Mouse (Mus musculus) macrophage (primary cell): Measurements from ENCODE around the gene Mcf2l. TPM values are rescaled to one million over a fixed set of nuclear protein-coding genes. Genes with fewer than 3 reads are reported as not detected.

ENCODE experiments used
- H3K27ac ChIP-seq: fragments of 350-480 bp; formaldehyde crosslinking; 2 replicates; pipeline ENCODE4 v1.9.0; 2021
- H3K36me3 ChIP-seq: fragments of 350-480 bp; formaldehyde crosslinking; 2 replicates; pipeline ENCODE4 v1.9.0; 2021; ENCODE audit errors: inconsistent target
- H3K4me3 ChIP-seq: fragments of 350-480 bp; formaldehyde crosslinking; 2 replicates; pipeline ENCODE4 v1.9.0; 2021; ENCODE audit errors: inconsistent target
- H3K79me2 ChIP-seq: fragments of 350-480 bp; formaldehyde crosslinking; 2 replicates; pipeline ENCODE4 v1.9.0; 2021; ENCODE audit errors: inconsistent target
- WGBS: methylation state at CpG from one replicate; pipeline ENCODE4 v1.1.7; 2026; ENCODE audit warnings: inconsistent platforms; ENCODE audit not compliant: missing documents; 5-methylcytosine and 5-hydroxymethylcytosine counted together
- polyA plus RNA-seq: library from polyadenylated mRNA; stranded (reverse); fragments of 250-400 nt; gene quantifications from 3 replicates; pipeline ENCODE4 v1.2.4, GENCODE M21; 2018; ENCODE audit warnings: inconsistent platforms
- total RNA-seq, 78 experiments: library from RNA; depleted of rRNA; stranded (reverse); fragments of 250-400 nt; gene quantifications; 1 replicate in 9 of 78; 2 replicates in 24 of 78; 3 replicates in 43 of 78; 4 replicates in 2 of 78; pipeline ENCODE4 v1.2.4; 2018; ENCODE audit warnings: inconsistent platforms in 56 of 78

The Mcf2l gene
- 10 to 100 TPM in 2 of 26 experiments, 1 to 10 TPM in 24; 1.1 to 12.6 (median 5.2) TPM for total RNA-seq (2018; cell fraction: chromatin; rRNA removed)
- total RNA-seq (2018; cell fraction: cytosol; rRNA removed) = 1 to 10 TPM in 10 of 26 experiments, under 1 TPM in 16; 0.38 to 1.5 (median 0.88) TPM
- 1 to 10 TPM in 25 of 26 experiments, under 1 TPM in 1; 0.81 to 7.3 (median 3.3) TPM for total RNA-seq (2018; cell fraction: nucleus; rRNA removed)
- 1.3 to 1.9 TPM (median 1.6 TPM) in 3 replicates for polyA plus RNA-seq

- Histone ChIP-seq H3K4me3 (peak within 1 kb of the TSS; percentile 14; the same call in 1 of the 2 replicates), H3K36me3 (no peaks in the 10 kb centered on the region), H3K79me2 (no peaks in the 10 kb centered on the region), H3K27ac (no peak within 1 kb of the TSS)
- WGBS = 4% methylated on average over 30 of the region's 30 CpGs
These were observed at the start of gene Mcf2l for GRCm38 (mm10) chr8:12873357-12874046. Mcf2l (plus strand) TSS chr8:12873806.

GRCm38 (mm10) chr8:12824562-12824961 lies 49.0 kb upstream of the Mcf2l start:
- 89% methylated on average over 8 of the region's 10 CpGs for WGBS
- H3K36me3 ChIP-seq = peaks cover 11% of the 10 kb centered on the region; the same call in 1 of the 2 replicates
- no peak overlapping the region for H3K4me3 ChIP-seq
- H3K27ac ChIP-seq = no peak overlapping the region
- H3K79me2 ChIP-seq = no peaks in the 10 kb centered on the region

DNA sequence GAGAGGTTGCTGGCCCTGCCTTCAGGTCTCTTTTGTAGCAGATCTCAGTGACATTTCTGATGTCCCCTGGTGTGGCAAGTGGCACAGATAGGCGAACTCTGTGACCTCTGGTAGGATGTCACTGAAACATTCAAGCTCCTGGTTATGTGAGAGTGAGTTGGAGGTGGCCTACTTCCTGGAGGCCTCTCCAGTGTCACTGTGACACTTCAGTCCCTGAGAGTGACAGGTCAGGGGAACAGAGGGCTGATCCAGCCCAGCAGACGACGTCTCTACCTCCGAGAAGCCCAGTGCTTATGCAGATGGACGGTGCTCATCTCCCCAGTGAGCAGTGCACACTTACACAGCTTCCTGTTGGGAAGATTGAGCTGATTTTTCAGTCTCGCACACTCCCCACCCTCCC lies 48.4 kb upstream of the Mcf2l start:
- Histone ChIP-seq H3K4me3 (no peak overlapping the region), H3K79me2 (no peaks in the 10 kb centered on the region), H3K36me3 (peaks cover 11% of the 10 kb centered on the region; the same call in 1 of the 2 replicates), H3K27ac (no peak overlapping the region)
- WGBS = 49% methylated on average over 6 of the region's 6 CpGs

GRCm38 (mm10) chr8:12825686-12826237 lies 47.8 kb upstream of the Mcf2l start:
- 45% methylated on average over 8 of the region's 8 CpGs for WGBS
- H3K36me3 ChIP-seq = peaks cover 11% of the 10 kb centered on the region; the same call in 1 of the 2 replicates
- H3K27ac ChIP-seq = no peak overlapping the region
- no peaks in the 10 kb centered on the region for H3K79me2 ChIP-seq
- no peak overlapping the region for H3K4me3 ChIP-seq

GRCm38 (mm10) chr8:12827124-12827523 lies 46.5 kb upstream of the Mcf2l start:
- 93% methylated on average over 8 of the region's 9 CpGs for WGBS
- Histone ChIP-seq H3K27ac (no peak overlapping the region), H3K79me2 (no peaks in the 10 kb centered on the region), H3K36me3 (peaks cover 11% of the 10 kb centered on the region; the same call in 1 of the 2 replicates), H3K4me3 (no peak overlapping the region)

- H3K4me3 ChIP-seq = no peak overlapping the region
- H3K79me2 ChIP-seq = no peaks in the 10 kb centered on the region
- WGBS = 43% methylated on average over 6 of the region's 6 CpGs
- H3K36me3 ChIP-seq = peaks cover 1% of the 10 kb centered on the region; the same call in 1 of the 2 replicates
- H3K27ac ChIP-seq = no peak overlapping the region
These were observed 45.3 kb upstream of the Mcf2l start for GRCm38 (mm10) chr8:12828298-12828697.

- 70% methylated on average over 1 of the region's 1 CpGs for WGBS
- H3K79me2 ChIP-seq = no peaks in the 10 kb centered on the region
- peaks cover 3% of the 10 kb centered on the region; the same call in 1 of the 2 replicates for H3K36me3 ChIP-seq
- peak overlapping the region; percentile 24 for H3K27ac ChIP-seq
- no peak overlapping the region for H3K4me3 ChIP-seq
These were observed 44.2 kb upstream of the Mcf2l start for GRCm38 (mm10) chr8:12829381-12829780.

- H3K27ac ChIP-seq = no peak overlapping the region
- no peaks in the 10 kb centered on the region for H3K79me2 ChIP-seq
- H3K4me3 ChIP-seq = no peak overlapping the region
- WGBS = 93% methylated on average over 7 of the region's 7 CpGs
- H3K36me3 ChIP-seq = peaks cover 20% of the 10 kb centered on the region; the same call in 1 of the 2 replicates
These were observed 41.7 kb upstream of the Mcf2l start for GRCm38 (mm10) chr8:12831659-12832589.

DNA sequence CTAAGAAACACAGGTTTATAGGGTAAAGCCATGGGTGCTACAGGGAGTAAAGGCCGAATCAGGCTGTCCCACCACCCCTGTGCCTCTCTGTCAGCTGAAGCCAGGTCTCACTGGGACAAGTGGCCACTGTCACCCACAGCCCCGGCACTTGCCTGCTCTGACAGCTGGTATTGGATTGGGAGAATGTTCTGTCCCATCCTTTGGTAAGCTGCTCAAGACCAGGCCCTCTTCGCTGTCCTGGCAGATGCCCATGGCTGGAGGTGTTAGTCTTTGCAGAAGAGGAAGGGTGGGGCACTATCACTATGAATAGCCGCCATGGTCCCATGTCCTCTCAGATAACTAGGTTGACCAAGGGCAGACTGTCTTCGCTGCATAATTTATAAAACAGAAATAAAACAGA lies 40.0 kb upstream of the Mcf2l start:
- Histone ChIP-seq H3K27ac (no peak overlapping the region), H3K36me3 (peaks cover 27% of the 10 kb centered on the region; the same call in 1 of the 2 replicates)
- 97% methylated on average over 5 of the region's 5 CpGs for WGBS

GRCm38 (mm10) chr8:12840834-12841233 lies 32.8 kb upstream of the Mcf2l start:
- H3K79me2 ChIP-seq = no peaks in the 10 kb centered on the region
- H3K36me3 ChIP-seq = peaks cover 15% of the 10 kb centered on the region; the same call in 1 of the 2 replicates
- 66% methylated on average over 7 of the region's 7 CpGs for WGBS
- H3K27ac ChIP-seq = no peak overlapping the region
- no peak overlapping the region for H3K4me3 ChIP-seq

More for the DNA sequence above, 40.0 kb upstream of the Mcf2l start:
- H3K4me3 ChIP-seq = no peak overlapping the region
- no peaks in the 10 kb centered on the region for H3K79me2 ChIP-seq

- WGBS = 83% methylated on average over 11 of the region's 11 CpGs
- no peak overlapping the region for H3K4me3 ChIP-seq
These were observed 31.1 kb upstream of the Mcf2l start for GRCm38 (mm10) chr8:12842342-12842995.

GRCm38 (mm10) chr8:12844347-12844950 lies 29.2 kb upstream of the Mcf2l start:
- H3K36me3 ChIP-seq = 0 out of 2 replicates have a peak, but pooled peaks cover 6% of the 10 kb centered on the region
- WGBS = 90% methylated on average over 16 of the region's 16 CpGs

More at GRCm38 (mm10) chr8:12842342-12842995, 31.1 kb upstream of the Mcf2l start:
- H3K79me2 ChIP-seq = no peaks in the 10 kb centered on the region
- no peak overlapping the region for H3K27ac ChIP-seq
- H3K36me3 ChIP-seq = peaks cover 6% of the 10 kb centered on the region; the same call in 1 of the 2 replicates

DNA sequence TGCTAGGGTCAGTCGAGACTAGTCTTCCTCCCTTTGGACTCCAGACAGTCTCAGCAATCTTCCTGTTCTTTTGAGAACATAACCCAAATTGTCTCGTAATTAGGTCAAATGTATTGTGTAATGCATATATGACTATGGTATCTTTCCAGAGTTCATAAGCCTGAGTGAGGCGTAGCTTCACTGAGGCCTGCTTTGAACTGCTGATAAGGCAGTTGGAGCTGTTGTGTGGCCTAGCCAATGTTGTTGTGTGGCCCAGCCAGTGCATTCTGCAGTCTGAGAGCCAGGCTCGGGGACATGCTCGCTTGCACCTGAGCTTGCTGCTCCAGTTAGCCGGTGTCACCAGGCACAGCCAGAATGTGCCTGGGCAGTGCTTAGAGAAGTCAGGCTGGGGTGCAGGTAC lies 27.2 kb upstream of the Mcf2l start:
- no peak overlapping the region for H3K27ac ChIP-seq
- 92% methylated on average over 6 of the region's 6 CpGs for WGBS
- H3K79me2 ChIP-seq = no peaks in the 10 kb centered on the region
- H3K36me3 ChIP-seq = peaks cover 21% of the 10 kb centered on the region; the same call in 1 of the 2 replicates
- H3K4me3 ChIP-seq = no peak overlapping the region

More at GRCm38 (mm10) chr8:12844347-12844950, 29.2 kb upstream of the Mcf2l start:
- Histone ChIP-seq H3K4me3 (no peak overlapping the region), H3K27ac (no peak overlapping the region), H3K79me2 (no peaks in the 10 kb centered on the region)
